Mouse (Mus musculus) forebrain, postnatal 0 days (tissue): ENCODE data around the gene Yipf6. TPM values are rescaled to one million over a fixed set of nuclear protein-coding genes. Genes with fewer than 3 reads are reported as not detected.

Source experiments
- ATAC-seq: fragments of 200-750 bp; cut with Nextera tagmentation; 2 replicates; pipeline ENCODE4 v1.8.0; 2017; ENCODE audit warnings: mild to moderate bottlenecking, moderate library complexity
- DNase-seq: peaks from one replicate; pipeline ENCODE4 v3.0.0-alpha.2; 2015
- H3K27ac ChIP-seq: fragments of 300-500 bp; sonication (generic); 2 replicates; pipeline ENCODE4 v1.5.1; 2014; ENCODE audit warnings: low read depth, mild to moderate bottlenecking, antibody characterized with exemption, low read length, moderate library complexity, mixed read lengths
- H3K27me3 ChIP-seq: fragments of 300-500 bp; sonication (generic); 2 replicates; pipeline ENCODE4 v1.6.1; 2014; ENCODE audit warnings: mild to moderate bottlenecking, low read length, mixed read lengths; ENCODE audit not compliant: insufficient read depth
- H3K36me3 ChIP-seq: fragments of 300-500 bp; sonication (generic); 2 replicates; pipeline ENCODE4 v1.6.1; 2014; ENCODE audit warnings: mild to moderate bottlenecking, moderate library complexity; ENCODE audit not compliant: insufficient read depth
- H3K4me1 ChIP-seq: fragments of 300-500 bp; sonication (generic); 2 replicates; pipeline ENCODE4 v1.6.1; 2014; ENCODE audit warnings: antibody characterized with exemption; ENCODE audit not compliant: insufficient read depth
- H3K4me2 ChIP-seq: fragments of 300-500 bp; sonication (generic); 2 replicates; pipeline ENCODE4 v1.6.1; 2014; ENCODE audit warnings: low read depth, mild to moderate bottlenecking, moderate library complexity
- H3K4me3 ChIP-seq: fragments of 300-500 bp; sonication (generic); 2 replicates; pipeline ENCODE4 v1.5.1; 2014; ENCODE audit warnings: low read depth, low read length, mixed read lengths
- H3K9ac ChIP-seq: fragments of 300-500 bp; sonication (generic); 2 replicates; pipeline ENCODE4 v1.6.1; 2014; ENCODE audit warnings: mild to moderate bottlenecking
- H3K9me3 ChIP-seq: fragments of 300-500 bp; sonication (generic); 2 replicates; pipeline ENCODE4 v1.6.1; 2016; ENCODE audit warnings: low read length
- CTCF ChIP-seq: sonication (generic); IDR thresholded peaks from 2 replicates; pipeline ENCODE4 v1.5.1; 2016; ENCODE audit warnings: antibody characterized with exemption, control low read depth, low read depth
- WGBS: fragments of 180-500 bp; shearing (Covaris S2); extraction: QIAGEN DNeasy Blood & Tissue Kit; methylation state at CpG from one replicate; pipeline ENCODE4 v1.1.7; 2014; 5-methylcytosine and 5-hydroxymethylcytosine counted together
- polyA plus RNA-seq: library from polyadenylated mRNA; unstranded; fragments of >200 nt; fragmentation: Nextera tagmentation; extraction: Ambion mirVana; gene quantifications from 2 replicates; pipeline ENCODE4 v1.2.1, GENCODE M21; 2015
- total RNA-seq: library from RNA; depleted of rRNA; stranded (reverse); fragments of >200 nt; gene quantifications from 2 replicates; pipeline ENCODE4 v1.2.3, GENCODE M21; 2014

Gene Yipf6
- total and polyA plus RNA-seq, 2 experiments from 2014 or later = 11.9 to 39.8 TPM

GRCm38 (mm10) chrX:98936707-98937554, 815 bp downstream of the Yipf6 start:
- TF ChIP-seq CTCF = peak; percentile 32; the same call in 1 of the 2 replicates
- peak overlapping the region; percentile 89 for H3K27ac ChIP-seq
- no peaks in the 10 kb centered on the region for H3K27me3 ChIP-seq
- DNase-seq (peak; percentile 98), ATAC-seq (peak; percentile 96)
- H3K4me3 ChIP-seq = peak overlapping the region; percentile 61
- H3K4me2 ChIP-seq = peak overlapping the region; percentile 52
- no peaks in the 10 kb centered on the region for H3K9me3 ChIP-seq
- no peaks in the 10 kb centered on the region for H3K4me1 ChIP-seq
- 32% methylated on average over 66 of the region's 66 CpGs for WGBS
- peak overlapping the region; percentile 59 for H3K9ac ChIP-seq
- no peaks in the 10 kb centered on the region for H3K36me3 ChIP-seq

- H3K27ac ChIP-seq = peak overlapping the region; percentile 89
Observed at GRCm38 (mm10) chrX:98937555-98938294, 1.6 kb downstream of the Yipf6 start.

DNA sequence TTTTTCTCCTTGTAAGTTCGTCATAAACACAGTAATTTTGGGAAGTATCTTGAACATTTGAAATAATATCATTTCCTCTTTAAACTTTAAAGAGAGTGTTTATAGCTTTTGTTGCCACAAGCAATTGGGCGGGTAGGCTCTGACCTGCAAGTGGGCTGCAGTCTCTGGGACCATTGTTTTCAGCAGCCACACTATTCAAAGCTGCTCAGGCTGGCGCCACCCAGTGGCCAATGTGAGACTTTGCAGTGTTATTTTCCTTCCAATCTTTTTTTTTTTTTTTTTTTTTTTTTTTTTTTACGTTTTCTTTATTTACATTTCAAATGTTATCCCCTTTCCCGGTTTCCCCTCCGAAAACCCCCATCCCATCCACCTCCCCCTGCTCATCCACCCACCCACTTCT, 17.8 kb downstream of the Yipf6 start:
- 26% methylated on average over 6 of the region's 6 CpGs for WGBS
- H3K27me3 ChIP-seq = no peaks in the 10 kb centered on the region
- DNase-seq (peak; percentile 59), ATAC-seq (no peak)
- no peaks in the 10 kb centered on the region for H3K4me1 ChIP-seq
- no peaks in the 10 kb centered on the region for H3K36me3 ChIP-seq
- H3K4me3 ChIP-seq = no peak overlapping the region
- H3K4me2 ChIP-seq = no peak overlapping the region
- H3K9me3 ChIP-seq = no peaks in the 10 kb centered on the region
- TF ChIP-seq CTCF = peak; percentile 62
- no peak overlapping the region for H3K9ac ChIP-seq
- no peak overlapping the region for H3K27ac ChIP-seq

More at GRCm38 (mm10) chrX:98937555-98938294, 1.6 kb downstream of the Yipf6 start:
- Histone ChIP-seq H3K4me2 (peak overlapping the region; percentile 50), H3K36me3 (no peaks in the 10 kb centered on the region), H3K4me1 (no peaks in the 10 kb centered on the region), H3K9ac (peak overlapping the region; percentile 59), H3K27me3 (no peaks in the 10 kb centered on the region), H3K4me3 (peak overlapping the region; percentile 61), H3K9me3 (no peaks in the 10 kb centered on the region)
- TF ChIP-seq CTCF = peak; percentile 74
- DNase-seq (peak; percentile 94), ATAC-seq (peak; percentile 67)
- 31% methylated on average over 56 of the region's 57 CpGs for WGBS

DNA sequence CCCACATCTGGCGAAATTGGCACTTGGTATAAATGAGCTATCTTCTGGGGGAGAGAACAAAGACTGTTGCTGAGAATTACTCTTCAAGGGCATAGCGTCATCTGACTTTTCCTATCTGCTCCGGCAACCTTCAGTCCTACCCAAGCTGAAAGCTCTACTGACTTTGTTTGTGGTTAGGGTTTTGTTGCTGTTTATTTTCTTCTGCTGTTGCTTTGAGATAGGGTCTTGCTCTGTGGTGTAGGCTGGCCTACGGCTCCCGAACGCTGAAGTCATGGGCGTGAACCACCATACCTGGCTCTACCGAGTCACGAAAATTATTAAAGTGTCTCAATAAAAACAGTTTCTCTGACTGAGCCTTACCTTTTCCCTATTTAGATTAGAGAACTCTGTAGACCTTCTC, 22.2 kb downstream of the Yipf6 start:
- no peaks in the 10 kb centered on the region for H3K9me3 ChIP-seq

GRCm38 (mm10) chrX:98959050-98959449, 22.9 kb downstream of the Yipf6 start:
- Histone ChIP-seq H3K9ac (no peak overlapping the region), H3K4me2 (no peak overlapping the region), H3K27ac (no peak overlapping the region), H3K9me3 (no peaks in the 10 kb centered on the region), H3K27me3 (no peaks in the 10 kb centered on the region), H3K36me3 (no peaks in the 10 kb centered on the region), H3K4me1 (no peaks in the 10 kb centered on the region), H3K4me3 (no peak overlapping the region)
- no peak for TF ChIP-seq CTCF
- WGBS = 74% methylated on average over 4 of the region's 4 CpGs
- DNase-seq = no peak
- ATAC-seq = no peak

More for the DNA sequence above, 22.2 kb downstream of the Yipf6 start:
- Histone ChIP-seq H3K9ac (no peak overlapping the region), H3K4me1 (no peaks in the 10 kb centered on the region), H3K27ac (no peak overlapping the region), H3K27me3 (no peaks in the 10 kb centered on the region), H3K36me3 (no peaks in the 10 kb centered on the region), H3K4me3 (no peak overlapping the region), H3K4me2 (no peak overlapping the region)
- no peak for ATAC-seq
- no peak for DNase-seq
- no peak for TF ChIP-seq CTCF
- 92% methylated on average over 9 of the region's 9 CpGs for WGBS

DNA sequence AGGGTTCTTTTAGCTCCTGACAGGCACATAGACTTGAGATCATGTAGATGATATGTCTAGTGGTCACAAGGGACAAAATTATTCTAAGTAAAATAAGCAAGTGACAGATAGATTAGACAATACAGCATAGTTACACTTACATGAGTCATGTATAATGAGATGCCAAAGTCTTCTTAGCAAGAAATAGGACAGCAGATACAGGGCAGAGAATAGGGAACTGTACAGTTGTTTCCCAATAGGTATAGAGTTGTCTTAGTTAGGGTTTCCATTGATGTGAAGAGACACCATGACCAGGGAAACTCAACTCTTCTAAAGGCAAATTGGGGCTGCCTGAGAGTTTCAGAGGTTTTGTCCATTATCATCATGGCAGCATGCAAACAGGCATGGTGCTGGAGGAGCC, 27.6 kb downstream of the Yipf6 start:
- Histone ChIP-seq H3K4me1 (no peaks in the 10 kb centered on the region), H3K9me3 (no peaks in the 10 kb centered on the region), H3K4me3 (no peak overlapping the region), H3K27ac (no peak overlapping the region), H3K9ac (no peak overlapping the region), H3K36me3 (no peaks in the 10 kb centered on the region), H3K27me3 (no peaks in the 10 kb centered on the region), H3K4me2 (no peak overlapping the region)
- ATAC-seq (no peak), DNase-seq (no peak)
- no peak for TF ChIP-seq CTCF

GRCm38 (mm10) chrX:98964513-98964912, 28.4 kb downstream of the Yipf6 start:
- Histone ChIP-seq H3K9me3 (no peaks in the 10 kb centered on the region), H3K4me1 (no peaks in the 10 kb centered on the region), H3K27me3 (no peaks in the 10 kb centered on the region), H3K4me2 (no peak overlapping the region), H3K36me3 (no peaks in the 10 kb centered on the region), H3K4me3 (no peak overlapping the region), H3K9ac (no peak overlapping the region), H3K27ac (no peak overlapping the region)
- ATAC-seq = no peak
- TF ChIP-seq CTCF = no peak
- DNase-seq = no peak
